8 mouse cellular contexts compared by ENCODE assay signal in the genomic region with DNA sequence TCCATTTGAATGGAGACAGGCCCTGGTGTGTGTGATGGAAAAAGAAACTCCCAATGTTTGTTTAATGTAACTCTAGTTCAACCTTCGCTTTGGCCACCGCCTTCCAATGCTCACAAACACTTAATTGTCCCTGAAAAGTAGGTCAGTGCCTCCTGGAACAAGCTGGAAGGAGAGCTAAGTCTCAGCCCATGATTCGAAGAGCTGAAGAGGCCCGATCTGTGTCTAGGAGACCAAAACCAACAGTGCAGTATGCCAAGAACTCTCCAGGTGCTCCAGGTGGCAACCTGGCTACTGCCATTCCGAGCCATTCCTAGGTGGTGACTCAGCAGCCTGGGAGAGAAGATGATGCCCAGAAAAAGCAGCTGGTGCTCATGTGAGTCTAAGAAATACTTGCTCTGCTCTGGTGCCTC.
DNase-seq lines count a peak whose midpoint lies in the region; ATAC-seq and TF ChIP-seq lines count a peak whose summit lies in the region.

No protein-coding gene starts in this region.

- WGBS in heart, adult 2 months = 49% methylated on average over 5 of the region's 5 CpGs
- WGBS in spleen, adult 2 months = 92% methylated on average over 5 of the region's 5 CpGs

- no peak overlapping the region for H3K9ac ChIP-seq in heart, adult 2 months (ENCODE audit: low read depth, low read length)

- peaks cover 21% of the 10 kb centered on the region for H3K36me3 ChIP-seq in heart, adult 2 months (ENCODE audit: control insufficient read depth, insufficient read depth, low read length)
- no peaks in the 10 kb centered on the region for H3K36me3 ChIP-seq in spleen, adult 2 months (ENCODE audit: control insufficient read depth, insufficient read depth, low read length)

- DNase-seq in heart, adult 2 months = peak in 1 of 2 experiments; percentile 21
- DNase-seq in heart, postnatal 25 days (ENCODE audit: low spot score) = no peak
- DNase-seq in spleen, adult 2 months (ENCODE audit: low read depth in 1 of 2, low spot score in 2 of 2) = no peak
- no peak for DNase-seq in spleen, postnatal 10 days (ENCODE audit: low spot score in 2 of 2)
- DNase-seq in kidney, postnatal 36 days = peak; percentile 41
- DNase-seq in thymus, postnatal 14 days = no peak
- no peak for DNase-seq in thymus, postnatal 25 days

- no peak for ATAC-seq in erythroblast, adult 5-6 weeks (replicated peaks; ENCODE audit: low FRiP score, poor library complexity, severe bottlenecking)

- intact Hi-C loops in heart, adult 2 months (cut with DNase I) = loop anchor here (2.0 kb wide), 1 partner anchor 29 kb away; no protein-coding TSS in a partner anchor
- intact Hi-C loops in heart, postnatal 25 days (cut with DNase I) = no loop called here

- TF ChIP-seq CTCF in heart, adult 2 months (IDR thresholded peaks at IDR 0.05) = no peak
- no peak for TF ChIP-seq CTCF in spleen, adult 2 months (IDR thresholded peaks at IDR 0.05; ENCODE audit: extremely low read depth, insufficient read depth, insufficient read length, insufficient replicate concordance)

- H3K27ac ChIP-seq in heart, adult 2 months = peak overlapping the region; percentile 56
- H3K27ac ChIP-seq in spleen, adult 2 months (ENCODE audit: insufficient read depth, low read length) = peak overlapping the region; percentile 23; the same call in 1 of the 2 replicates

- no peaks in the 10 kb centered on the region for H3K27me3 ChIP-seq in heart, adult 2 months (ENCODE audit: control insufficient read depth, insufficient read depth, low read length)
- no peaks in the 10 kb centered on the region; the same call in 1 of the 2 replicates for H3K27me3 ChIP-seq in spleen, adult 2 months (ENCODE audit: control insufficient read depth, insufficient read depth, low read length)

- no peak for TF ChIP-seq EP300 in heart, adult 2 months (IDR thresholded peaks at IDR 0.05; ENCODE audit: insufficient read depth, low read depth, low read length)

- no peak for TF ChIP-seq POLR2A in heart, adult 2 months (IDR thresholded peaks at IDR 0.05; ENCODE audit: insufficient read depth, low read depth, low read length)
- no peak for TF ChIP-seq POLR2A in spleen, adult 2 months (IDR thresholded peaks at IDR 0.05; ENCODE audit: low read depth, low read length)

- peaks cover 27% of the 10 kb centered on the region for H3K4me1 ChIP-seq in heart, adult 2 months (ENCODE audit: control insufficient read depth, insufficient read depth, low read length)
- peaks cover 3% of the 10 kb centered on the region; the same call in 1 of the 2 replicates for H3K4me1 ChIP-seq in spleen, adult 2 months (ENCODE audit: control insufficient read depth, insufficient read depth, insufficient read length)

- H3K79me2 ChIP-seq in heart, adult 2 months (replicated peaks; ENCODE audit: control insufficient read depth, insufficient read depth, low read length) = peaks cover 2% of the 10 kb centered on the region; the same call in 1 of the 2 replicates

- H3K4me3 ChIP-seq in heart, adult 2 months = no peak overlapping the region
- no peak overlapping the region for H3K4me3 ChIP-seq in spleen, adult 2 months (ENCODE audit: extremely low read depth, insufficient read depth, insufficient read length)

Comparison
In these comparisons a context has a peak if more than half of its experiments do, and no peak if none do; other contexts are left out.
1. DNase-seq: peak in kidney, postnatal 36 days (2 of 2); none in heart, postnatal 25 days (single experiment), spleen, adult 2 months (0 of 2), spleen, postnatal 10 days (0 of 2), thymus, postnatal 14 days (single experiment) and thymus, postnatal 25 days (single experiment).